Mouse (Mus musculus) heart, embryonic 11.5 days (tissue): ENCODE measurements around the gene Twnk. TPM values are rescaled to one million over a fixed set of nuclear protein-coding genes. Genes with fewer than 3 reads are reported as not detected.
A peak's percentile ranks its signal among the peaks of the same experiment; 100 is the strongest.

ENCODE experiments used
- ATAC-seq: fragments of 200-750 bp; cut with Nextera tagmentation; replicated peaks from 2 replicates; pipeline ENCODE4 v1.8.0; 2017; ENCODE audit warnings: moderate library complexity; ENCODE audit not compliant: insufficient number of reproducible peaks, low FRiP score, low TSS enrichment
- H3K27ac ChIP-seq: fragments of 300-500 bp; sonication (generic); 2 replicates; pipeline ENCODE4 v1.5.1; 2014; ENCODE audit warnings: mild to moderate bottlenecking, low read depth, low read length
- H3K27me3 ChIP-seq: fragments of 300-500 bp; sonication (generic); 2 replicates; pipeline ENCODE4 v1.6.1; 2014; ENCODE audit warnings: mild to moderate bottlenecking, low read length, mixed read lengths; ENCODE audit not compliant: control insufficient read depth, insufficient read depth
- H3K36me3 ChIP-seq: fragments of 300-500 bp; sonication (generic); 2 replicates; pipeline ENCODE4 v1.6.1; 2014; ENCODE audit warnings: mild to moderate bottlenecking, low read length, moderate library complexity, mixed read lengths; ENCODE audit not compliant: control insufficient read depth, insufficient read depth
- H3K4me1 ChIP-seq: fragments of 300-500 bp; sonication (generic); 2 replicates; pipeline ENCODE4 v1.6.1; 2014; ENCODE audit warnings: low read length; ENCODE audit not compliant: control insufficient read depth, insufficient read depth
- H3K4me2 ChIP-seq: fragments of 300-500 bp; sonication (generic); 2 replicates; pipeline ENCODE4 v1.6.1; 2014; ENCODE audit warnings: mild to moderate bottlenecking, moderate library complexity
- H3K4me3 ChIP-seq: fragments of 300-500 bp; sonication (generic); 2 replicates; pipeline ENCODE4 v1.5.1; 2014; ENCODE audit warnings: low read depth, low read length
- H3K9ac ChIP-seq: fragments of 300-500 bp; sonication (generic); 2 replicates; pipeline ENCODE4 v1.6.1; 2014; ENCODE audit warnings: mild to moderate bottlenecking, low read depth, low read length, moderate library complexity
- H3K9me3 ChIP-seq: fragments of 300-500 bp; sonication (generic); replicated peaks from 2 replicates; pipeline ENCODE4 v1.6.1; 2016; ENCODE audit warnings: low read length; ENCODE audit not compliant: control insufficient read depth
- WGBS: fragments of 180-500 bp; shearing (Covaris S2); extraction: QIAGEN DNeasy Blood & Tissue Kit; methylation state at CpG from one replicate; pipeline ENCODE4 v1.1.7; 2014; ENCODE audit not compliant: insufficient replicate concordance; 5-methylcytosine and 5-hydroxymethylcytosine counted together
- polyA plus RNA-seq: library from polyadenylated mRNA; unstranded; fragments of >200 nt; fragmentation: Nextera tagmentation; extraction: Ambion mirVana; gene quantifications from 2 replicates; pipeline ENCODE4 v1.2.1, GENCODE M21; 2014

Gene Twnk
- 14.2 and 14.8 TPM in 2 replicates for polyA plus RNA-seq

DNA sequence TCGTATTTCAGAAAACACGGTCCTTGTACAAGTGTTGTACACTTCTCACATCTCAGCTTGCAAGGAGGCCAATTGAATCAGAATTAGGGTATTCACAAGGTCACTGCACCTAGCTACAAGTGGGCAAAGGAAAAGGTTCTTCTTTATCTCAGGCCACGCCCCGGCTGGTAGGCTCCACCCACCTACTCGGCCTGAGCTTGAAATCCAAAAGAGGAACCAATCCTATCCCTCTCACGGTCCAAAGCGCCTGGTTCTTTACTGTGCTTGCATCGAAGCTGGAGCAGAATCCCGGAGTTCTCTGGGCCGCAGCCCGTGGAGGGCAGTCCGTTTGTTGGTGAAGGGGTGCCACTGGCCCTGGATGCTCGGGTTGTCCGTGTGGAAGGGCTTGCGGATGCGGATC is at the start of gene Twnk:
Twnk (plus strand) TSS at position 220 of the 400 bp plus-strand sequence.
- no peak for ATAC-seq
- Histone ChIP-seq H3K27ac (peak within 1 kb of the TSS; percentile 83), H3K9me3 (no peaks in the 10 kb centered on the region), H3K36me3 (peaks cover 17% of the 10 kb centered on the region), H3K9ac (peak within 1 kb of the TSS; percentile 85), H3K27me3 (no peaks in the 10 kb centered on the region), H3K4me1 (peaks cover 13% of the 10 kb centered on the region), H3K4me2 (peak within 1 kb of the TSS; percentile 94), H3K4me3 (peak within 1 kb of the TSS; percentile 98)
- WGBS, result 9% methylated on average over 16 of the region's 16 CpGs

DNA sequence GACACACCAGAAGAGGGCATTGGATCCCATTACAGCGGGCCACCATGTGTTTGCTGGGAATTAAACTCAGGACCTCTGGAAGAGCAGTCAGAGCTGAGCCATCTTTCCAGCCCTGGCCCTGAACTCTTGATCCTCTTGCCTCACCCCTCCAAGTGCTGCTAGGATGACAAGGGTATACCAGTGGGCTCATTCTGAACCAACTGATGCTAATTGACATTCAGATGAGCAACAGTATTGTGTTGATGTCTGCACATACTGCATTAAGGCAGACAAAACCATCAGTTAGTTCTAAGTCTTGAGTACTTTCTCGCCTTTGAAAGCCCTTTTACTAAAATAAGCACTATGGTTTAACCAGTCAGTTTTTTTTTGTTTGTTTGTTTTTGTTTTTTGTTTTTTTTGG is 45.8 kb upstream of the Twnk start:
- H3K27me3 ChIP-seq, result no peaks in the 10 kb centered on the region
- H3K36me3 ChIP-seq, result peaks cover 48% of the 10 kb centered on the region
- no peak overlapping the region for H3K4me3 ChIP-seq
- ATAC-seq, result no peak
- no peaks in the 10 kb centered on the region for H3K4me1 ChIP-seq
- WGBS, result 94% methylated on average over 2 of the region's 2 CpGs
- no peaks in the 10 kb centered on the region for H3K9me3 ChIP-seq
- H3K9ac ChIP-seq, result no peak overlapping the region
- no peak overlapping the region for H3K4me2 ChIP-seq
- no peak overlapping the region for H3K27ac ChIP-seq

DNA sequence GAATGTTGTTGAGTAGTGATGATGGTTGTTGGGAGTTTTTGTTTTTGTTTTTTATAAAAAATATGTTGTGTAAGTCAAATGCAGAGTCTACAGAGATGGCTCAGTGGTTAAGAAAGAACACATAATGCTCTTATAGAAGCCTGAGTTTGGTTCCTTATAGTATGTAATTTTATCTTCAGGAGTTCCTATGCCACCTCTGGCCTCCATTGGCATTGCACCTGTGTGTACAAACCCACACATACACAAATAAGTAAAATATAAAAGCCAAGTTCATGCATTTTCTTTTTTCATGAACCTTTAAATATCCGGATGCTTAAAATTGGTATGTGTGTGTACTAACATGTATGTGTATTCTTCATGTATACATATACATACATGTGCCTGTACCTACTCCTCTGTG is 39.5 kb upstream of the Twnk start:
- peaks cover 47% of the 10 kb centered on the region for H3K36me3 ChIP-seq
- no peak overlapping the region for H3K4me3 ChIP-seq
- WGBS, result 81% methylated on average over 1 of the region's 1 CpGs
- no peak overlapping the region for H3K4me2 ChIP-seq
- no peak overlapping the region for H3K27ac ChIP-seq
- H3K9ac ChIP-seq, result no peak overlapping the region
- H3K27me3 ChIP-seq, result no peaks in the 10 kb centered on the region
- ATAC-seq, result no peak
- no peaks in the 10 kb centered on the region for H3K9me3 ChIP-seq
- H3K4me1 ChIP-seq, result no peaks in the 10 kb centered on the region

- ATAC-seq, result no peak
- no peak overlapping the region for H3K4me2 ChIP-seq
- H3K9me3 ChIP-seq, result no peaks in the 10 kb centered on the region
- H3K9ac ChIP-seq, result no peak overlapping the region
- H3K4me1 ChIP-seq, result no peaks in the 10 kb centered on the region
- no peak overlapping the region for H3K27ac ChIP-seq
- no peak overlapping the region for H3K4me3 ChIP-seq
- no peaks in the 10 kb centered on the region for H3K27me3 ChIP-seq
- H3K36me3 ChIP-seq, result peaks cover 44% of the 10 kb centered on the region
- 78% methylated on average over 3 of the region's 3 CpGs for WGBS
These were observed 37.1 kb upstream of the Twnk start for GRCm38 (mm10) chr19:44968329-44968728.

DNA sequence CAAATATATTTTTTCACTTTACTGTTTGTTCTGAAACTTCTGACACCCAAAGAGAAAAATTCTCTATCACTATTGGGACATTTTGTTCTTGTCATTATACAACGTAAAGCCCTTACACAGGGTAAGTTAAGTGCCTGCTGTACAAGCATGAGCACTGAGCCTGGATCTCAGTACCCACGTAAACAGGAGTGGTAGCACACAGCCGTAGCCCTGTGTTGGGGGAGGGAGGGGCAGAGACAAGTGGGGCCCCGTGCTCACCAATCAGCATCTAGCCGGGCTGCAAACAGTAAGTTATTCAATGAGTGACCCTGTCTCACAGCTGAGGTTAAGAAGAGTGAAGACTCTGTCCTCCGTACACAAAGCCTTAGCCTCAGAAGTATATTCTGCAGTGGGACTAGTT is 28.8 kb upstream of the Twnk start:
- no peaks in the 10 kb centered on the region for H3K4me1 ChIP-seq
- no peak for ATAC-seq
- H3K9me3 ChIP-seq, result no peaks in the 10 kb centered on the region
- no peak overlapping the region for H3K4me2 ChIP-seq
- no peak overlapping the region for H3K4me3 ChIP-seq
- no peak overlapping the region for H3K27ac ChIP-seq
- WGBS, result 82% methylated on average over 6 of the region's 6 CpGs
- H3K36me3 ChIP-seq, result peaks cover 52% of the 10 kb centered on the region
- H3K9ac ChIP-seq, result no peak overlapping the region
- H3K27me3 ChIP-seq, result no peaks in the 10 kb centered on the region

DNA sequence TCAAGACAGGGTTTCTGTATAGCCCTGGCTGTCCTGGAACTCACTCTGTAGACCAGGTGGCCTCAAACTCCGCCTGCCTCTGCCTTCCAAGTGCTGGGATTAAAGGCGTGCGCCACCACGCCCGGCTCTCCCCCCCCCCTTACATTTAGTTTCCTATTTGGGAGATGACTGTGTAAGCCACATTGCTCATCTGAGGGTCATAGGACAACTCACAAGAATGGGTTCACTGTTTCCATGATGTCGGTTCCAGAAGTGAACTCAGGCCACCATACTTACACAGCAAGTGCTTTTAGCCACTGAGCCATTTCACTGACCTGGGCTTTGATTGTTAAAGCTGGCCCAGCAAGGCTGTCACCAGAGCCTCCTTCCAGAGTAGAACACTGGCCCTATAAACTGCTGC is 28.3 kb upstream of the Twnk start:
- WGBS, result 87% methylated on average over 6 of the region's 6 CpGs
- H3K9ac ChIP-seq, result no peak overlapping the region
- H3K4me1 ChIP-seq, result no peaks in the 10 kb centered on the region
- peaks cover 52% of the 10 kb centered on the region for H3K36me3 ChIP-seq
- H3K4me2 ChIP-seq, result no peak overlapping the region
- H3K9me3 ChIP-seq, result no peaks in the 10 kb centered on the region
- H3K27me3 ChIP-seq, result no peaks in the 10 kb centered on the region
- H3K4me3 ChIP-seq, result no peak overlapping the region
- no peak for ATAC-seq
- H3K27ac ChIP-seq, result no peak overlapping the region

GRCm38 (mm10) chr19:44980787-44981186 is 24.7 kb upstream of the Twnk start:
- no peak overlapping the region for H3K9ac ChIP-seq
- no peak for ATAC-seq
- H3K4me2 ChIP-seq, result no peak overlapping the region
- no peaks in the 10 kb centered on the region for H3K4me1 ChIP-seq
- no peak overlapping the region for H3K4me3 ChIP-seq
- H3K9me3 ChIP-seq, result no peaks in the 10 kb centered on the region
- H3K36me3 ChIP-seq, result peaks cover 29% of the 10 kb centered on the region
- H3K27ac ChIP-seq, result no peak overlapping the region
- WGBS, result 78% methylated on average over 2 of the region's 2 CpGs
- no peaks in the 10 kb centered on the region for H3K27me3 ChIP-seq

DNA sequence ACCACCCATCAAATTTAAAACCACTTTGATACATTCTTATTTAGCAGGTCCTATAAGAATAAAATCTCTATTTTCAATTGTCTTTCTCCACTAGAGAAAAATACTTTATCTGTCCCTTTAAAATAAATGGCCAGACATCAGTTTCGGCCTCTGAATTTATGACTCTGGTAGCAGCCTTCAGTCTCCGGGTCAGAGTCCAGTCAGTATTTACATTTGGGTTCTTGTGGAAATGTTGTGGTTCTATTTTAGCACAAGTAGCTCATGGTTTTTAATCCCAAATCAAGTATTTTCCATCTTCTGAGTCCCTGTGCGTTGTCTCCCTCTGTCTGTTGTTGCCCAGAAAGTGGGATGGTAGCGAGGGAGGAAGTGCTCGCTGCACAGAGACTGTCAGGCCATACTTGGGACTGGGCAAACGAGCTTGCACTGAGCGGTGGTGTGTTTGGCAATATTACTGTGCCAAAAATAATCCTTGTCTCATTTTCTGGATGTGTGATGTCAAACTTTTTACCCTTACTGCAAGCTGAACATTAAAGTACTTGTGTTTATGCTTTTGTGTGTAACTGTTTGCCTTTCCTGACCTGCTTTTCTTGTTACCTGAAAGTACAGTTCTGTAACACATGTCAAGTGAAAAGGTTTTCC is 22.9 kb upstream of the Twnk start:
- no peak overlapping the region for H3K9ac ChIP-seq

DNA sequence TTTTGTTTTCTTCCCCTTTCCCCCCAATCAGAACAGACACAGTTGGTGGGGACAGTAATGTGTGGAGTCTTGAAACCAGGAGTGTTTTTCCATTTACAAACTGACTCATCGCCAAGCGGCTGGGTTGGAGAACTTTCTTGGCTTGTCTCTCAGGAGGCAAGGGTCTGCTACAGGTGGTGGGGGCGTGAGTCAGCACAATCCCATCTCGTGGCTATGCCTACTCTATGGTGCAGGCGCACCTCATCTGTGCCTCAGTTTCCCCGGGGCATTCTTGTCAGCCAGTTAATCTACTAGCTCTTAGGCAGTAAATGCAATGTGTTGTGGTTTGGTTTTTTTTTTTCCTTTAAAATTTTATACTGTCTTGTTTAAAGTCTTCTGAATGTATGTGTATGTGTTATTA is 22.1 kb upstream of the Twnk start:
- 87% methylated on average over 6 of the region's 6 CpGs for WGBS
- no peaks in the 10 kb centered on the region for H3K4me1 ChIP-seq
- no peaks in the 10 kb centered on the region; the same call in 1 of the 2 replicates for H3K27me3 ChIP-seq
- no peaks in the 10 kb centered on the region for H3K9me3 ChIP-seq
- no peak for ATAC-seq
- H3K4me2 ChIP-seq, result no peak overlapping the region
- no peak overlapping the region for H3K9ac ChIP-seq
- no peak overlapping the region for H3K4me3 ChIP-seq
- no peak overlapping the region for H3K27ac ChIP-seq
- peaks cover 12% of the 10 kb centered on the region for H3K36me3 ChIP-seq

More for the DNA sequence above, 22.9 kb upstream of the Twnk start:
- 81% methylated on average over 7 of the region's 7 CpGs for WGBS
- Histone ChIP-seq H3K4me2 (no peak overlapping the region), H3K27ac (no peak overlapping the region), H3K4me3 (no peak overlapping the region), H3K36me3 (peaks cover 13% of the 10 kb centered on the region), H3K27me3 (no peaks in the 10 kb centered on the region), H3K9me3 (no peaks in the 10 kb centered on the region), H3K4me1 (no peaks in the 10 kb centered on the region)
- no peak for ATAC-seq
